Mouse (Mus musculus) spleen, postnatal 4 days (tissue): ENCODE data around the gene Polk.

Source experiments
- DNase-seq, 2 experiments: peaks; one replicate each; pipeline ENCODE4 v3.0.0; 2022; ENCODE audit warnings: low spot score in 2 of 2

The Polk gene

GRCm38 (mm10) chr13:96542081-96542889, at the start of gene Polk, which contains the start of gene Col4a3bp:
Gene Polk, minus strand, starts transcription at chr13:96542579.
Gene Col4a3bp, plus strand, starts transcription at chr13:96542618.
- peak; percentile 94 to 96 for DNase-seq

DNA sequence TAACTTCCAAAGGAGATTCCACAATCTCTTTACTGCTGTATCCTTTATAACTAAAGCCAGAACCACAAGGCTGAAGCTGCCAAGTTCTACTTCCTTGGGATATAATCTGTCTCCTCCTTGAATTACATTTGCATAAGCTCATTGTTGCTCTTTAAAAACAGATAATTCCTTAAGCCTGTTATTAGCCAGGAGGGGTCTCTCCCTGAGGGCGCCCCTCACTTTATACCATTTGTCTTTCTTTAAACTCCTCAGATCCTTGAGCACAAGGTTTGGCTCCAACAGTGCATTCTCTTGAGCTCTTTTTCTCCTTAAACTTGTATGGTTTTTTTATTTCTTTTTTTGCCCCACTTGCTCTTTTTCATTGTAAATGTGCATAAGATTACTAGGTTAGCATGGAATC, 46.3 kb upstream of the Polk start:
- DNase-seq, result no peak

GRCm38 (mm10) chr13:96586540-96586939, 44.2 kb upstream of the Polk start:
- no peak for DNase-seq

GRCm38 (mm10) chr13:96584201-96584600, 41.8 kb upstream of the Polk start:
- no peak for DNase-seq

- DNase-seq, result no peak
Measured at GRCm38 (mm10) chr13:96579979-96580378, 37.6 kb upstream of the Polk start.

GRCm38 (mm10) chr13:96579104-96579503, 36.7 kb upstream of the Polk start:
- no peak for DNase-seq

DNA sequence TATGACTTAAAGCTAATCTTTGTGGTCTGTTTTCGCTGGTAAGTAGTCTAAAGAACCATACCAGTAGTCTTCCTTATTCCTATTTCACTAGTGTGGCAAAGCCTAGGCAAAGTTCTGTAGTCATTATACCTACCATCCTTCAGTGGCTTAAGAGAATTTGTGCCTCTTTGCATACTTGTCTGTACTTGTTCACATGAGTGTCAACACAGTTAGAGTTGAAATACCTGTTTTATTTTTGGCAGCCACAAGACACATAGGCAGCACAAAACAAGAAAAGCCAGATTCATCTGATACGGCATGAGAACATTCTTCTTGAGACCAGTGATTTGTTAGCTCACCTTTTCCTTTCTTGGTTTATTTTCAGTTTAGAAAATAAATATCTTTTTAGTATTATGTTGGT, 31.8 kb upstream of the Polk start:
- no peak for DNase-seq

DNA sequence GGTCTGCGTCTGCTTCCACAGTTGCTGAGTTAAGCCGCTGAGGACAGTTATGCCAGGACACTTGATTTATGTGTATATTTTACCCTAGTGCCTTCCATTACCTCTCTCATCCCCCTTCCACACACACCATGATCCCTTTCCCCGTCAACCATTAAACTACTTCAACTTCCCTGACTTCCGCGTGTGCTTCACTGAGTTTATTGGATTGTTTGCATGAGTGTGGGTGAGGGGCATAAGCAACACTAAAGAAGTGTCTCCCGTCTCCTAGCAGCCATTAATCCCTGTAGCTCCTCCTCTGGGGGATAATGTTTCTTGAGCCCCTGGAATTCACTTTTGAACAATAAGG, 28.6 kb upstream of the Polk start:
- DNase-seq, result no peak

GRCm38 (mm10) chr13:96570313-96571015, 28.1 kb upstream of the Polk start:
- DNase-seq, result no peak

DNA sequence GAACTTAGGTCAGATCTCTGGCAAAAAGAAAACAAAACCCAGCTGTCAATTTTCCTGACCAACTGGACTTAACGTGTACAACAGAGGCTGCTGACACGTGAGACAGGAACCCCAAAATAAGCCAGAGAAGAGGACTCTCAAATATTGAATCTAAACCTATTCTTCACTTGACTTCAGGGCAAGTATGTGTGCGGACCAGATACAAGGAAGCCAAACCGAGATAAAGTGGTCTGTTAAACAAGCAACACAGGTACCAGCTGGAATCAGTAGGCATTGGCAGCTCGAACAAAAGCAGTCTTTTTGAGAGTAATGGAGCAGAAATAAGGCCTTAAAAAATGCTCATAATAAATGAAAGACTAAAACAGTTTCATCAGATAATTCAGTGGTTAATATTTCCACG, 25.6 kb upstream of the Polk start:
- no peak for DNase-seq

DNA sequence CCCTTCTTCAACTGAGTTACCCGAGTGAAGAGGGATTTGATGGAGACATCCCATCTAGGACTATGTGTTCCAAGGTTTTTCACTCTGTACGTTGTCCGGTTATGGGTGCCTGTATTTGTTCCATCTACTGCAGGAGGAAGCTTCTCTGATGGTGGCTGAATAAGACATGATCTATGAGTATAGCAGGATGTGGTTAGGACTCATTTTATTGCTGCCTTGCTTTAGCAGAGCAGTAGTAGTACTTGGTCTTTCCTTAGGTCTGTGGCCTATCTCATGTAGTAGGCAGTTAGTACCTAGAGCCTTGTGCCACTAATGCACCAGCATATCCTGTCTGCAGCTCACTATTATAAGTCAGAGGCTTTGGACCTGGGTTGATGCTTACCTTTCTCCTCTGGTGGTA, 12.7 kb upstream of the Polk start:
- DNase-seq, result no peak

- no peak for DNase-seq
Measured at GRCm38 (mm10) chr13:96547941-96548340, 5.6 kb upstream of the Polk start.

DNA sequence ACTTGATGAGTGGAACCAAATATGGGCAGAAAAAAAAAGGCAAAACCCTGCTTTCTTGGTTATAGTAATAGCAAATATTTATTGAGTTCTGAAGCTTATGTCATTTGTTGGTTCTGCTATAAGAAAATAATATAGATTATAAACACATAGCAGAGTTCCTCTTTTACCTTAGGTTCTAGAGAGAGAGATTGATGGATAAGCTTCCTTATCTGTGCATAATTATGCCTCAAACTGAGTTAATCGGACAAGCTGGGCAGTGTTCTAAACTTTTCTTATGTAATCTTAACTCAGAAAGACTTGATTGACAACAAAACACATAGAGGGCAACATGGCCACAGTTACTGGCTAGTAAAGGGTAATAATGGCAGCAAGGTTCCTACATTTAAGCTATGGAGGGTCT, 4.9 kb upstream of the Polk start:
- DNase-seq, result no peak

DNA sequence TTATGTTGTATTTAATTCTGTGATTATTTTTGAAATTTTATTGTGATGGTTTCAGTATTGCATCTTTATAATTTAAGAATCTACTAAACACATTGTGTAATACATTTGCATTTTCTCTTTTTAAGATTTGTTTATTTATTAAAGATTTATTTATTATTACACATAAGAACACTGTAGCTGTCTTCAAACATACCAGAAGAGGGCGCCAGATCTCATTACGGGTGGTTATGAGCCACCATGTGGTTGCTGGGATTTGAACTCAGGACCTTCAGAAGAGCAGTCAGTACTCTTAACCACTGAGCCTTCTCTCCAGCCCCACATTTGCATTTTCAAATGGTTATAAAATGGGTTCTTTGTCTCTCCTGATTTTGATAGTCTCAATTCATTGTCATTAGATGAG, 2.1 kb upstream of the Polk start:
- no peak for DNase-seq

DNA sequence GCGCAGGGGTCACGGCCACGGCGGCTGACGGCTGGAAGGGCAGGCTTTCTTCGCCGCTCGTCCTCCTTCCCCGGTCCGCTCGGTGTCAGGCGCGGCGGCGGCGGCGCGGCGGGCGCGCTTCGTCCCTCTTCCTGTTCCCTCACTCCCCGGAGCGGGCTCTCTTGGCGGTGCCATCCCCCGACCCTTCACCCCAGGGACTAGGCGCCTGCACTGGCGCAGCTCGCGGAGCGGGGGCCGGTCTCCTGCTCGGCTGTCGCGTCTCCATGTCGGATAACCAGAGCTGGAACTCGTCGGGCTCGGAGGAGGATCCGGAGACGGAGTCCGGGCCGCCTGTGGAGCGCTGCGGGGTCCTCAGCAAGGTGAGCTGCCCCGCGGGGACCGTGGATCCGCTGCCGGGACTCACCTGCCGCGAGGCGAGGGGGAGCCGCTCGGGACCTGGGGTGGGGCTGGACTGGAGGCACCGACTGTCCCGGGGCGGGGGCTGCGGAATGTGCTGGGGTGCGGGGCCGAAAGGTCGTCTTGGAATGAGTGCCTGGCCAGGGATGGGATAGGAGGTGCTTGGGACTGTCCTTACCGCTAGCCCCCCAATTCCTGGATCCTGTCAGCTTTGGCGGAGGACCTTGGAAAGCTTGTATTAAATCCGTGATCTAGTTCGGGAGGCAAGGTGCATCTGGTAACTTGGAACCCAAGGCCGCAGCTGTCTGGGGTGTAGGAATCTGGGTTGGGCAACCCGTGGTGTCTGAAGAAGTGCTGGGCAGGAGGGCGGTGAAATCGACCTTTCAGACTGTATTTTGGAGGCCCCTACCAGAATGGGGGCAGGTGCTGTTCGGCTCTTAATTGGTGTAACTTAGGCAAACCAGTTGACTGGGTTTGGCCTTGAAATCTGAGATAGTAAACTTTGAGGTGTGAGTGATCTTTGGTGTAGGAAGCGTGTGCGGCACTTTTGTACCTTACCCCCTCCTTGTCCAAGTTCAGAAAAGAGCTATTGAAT, 817 bp upstream of the Polk start:
- no peak for DNase-seq

DNA sequence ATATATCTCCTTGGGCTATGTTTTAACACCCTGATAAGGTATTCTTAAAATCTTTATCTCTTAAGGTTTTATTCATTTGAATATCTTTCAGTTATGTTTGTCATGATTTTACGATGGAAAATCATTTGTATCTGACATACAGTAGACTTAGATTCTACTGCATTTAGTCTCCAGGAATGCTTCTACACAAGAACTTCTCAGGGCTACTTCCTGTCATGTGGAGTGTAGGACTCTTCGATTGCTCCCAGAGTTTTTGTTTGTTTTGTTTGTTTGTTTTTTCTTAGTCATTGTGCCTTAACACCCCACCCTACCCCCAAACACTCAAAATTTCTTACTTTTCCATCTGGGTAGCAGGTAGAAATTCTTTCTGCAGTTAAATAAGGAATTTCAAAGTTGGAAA, 998 bp downstream of the Polk start:
- no peak for DNase-seq

DNA sequence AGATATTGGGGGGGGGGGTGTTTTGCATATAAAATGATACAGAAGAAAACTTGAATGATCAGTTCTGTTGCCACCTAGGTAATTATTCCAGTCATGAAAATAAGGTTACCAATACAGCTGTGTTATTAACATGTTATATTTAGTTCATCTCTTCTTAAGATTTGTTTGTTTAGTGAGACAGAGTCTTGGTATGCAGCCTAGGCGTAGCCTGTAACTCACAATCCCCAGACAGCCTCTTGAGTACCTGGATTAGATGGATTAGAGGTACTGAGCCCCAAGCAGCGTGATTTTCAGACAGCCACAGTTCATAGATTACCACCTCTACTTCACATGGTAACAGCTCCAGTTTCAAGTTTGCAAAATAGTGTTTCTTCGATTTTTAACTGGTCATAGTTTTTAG, 4.3 kb downstream of the Polk start:
- DNase-seq, result no peak

DNA sequence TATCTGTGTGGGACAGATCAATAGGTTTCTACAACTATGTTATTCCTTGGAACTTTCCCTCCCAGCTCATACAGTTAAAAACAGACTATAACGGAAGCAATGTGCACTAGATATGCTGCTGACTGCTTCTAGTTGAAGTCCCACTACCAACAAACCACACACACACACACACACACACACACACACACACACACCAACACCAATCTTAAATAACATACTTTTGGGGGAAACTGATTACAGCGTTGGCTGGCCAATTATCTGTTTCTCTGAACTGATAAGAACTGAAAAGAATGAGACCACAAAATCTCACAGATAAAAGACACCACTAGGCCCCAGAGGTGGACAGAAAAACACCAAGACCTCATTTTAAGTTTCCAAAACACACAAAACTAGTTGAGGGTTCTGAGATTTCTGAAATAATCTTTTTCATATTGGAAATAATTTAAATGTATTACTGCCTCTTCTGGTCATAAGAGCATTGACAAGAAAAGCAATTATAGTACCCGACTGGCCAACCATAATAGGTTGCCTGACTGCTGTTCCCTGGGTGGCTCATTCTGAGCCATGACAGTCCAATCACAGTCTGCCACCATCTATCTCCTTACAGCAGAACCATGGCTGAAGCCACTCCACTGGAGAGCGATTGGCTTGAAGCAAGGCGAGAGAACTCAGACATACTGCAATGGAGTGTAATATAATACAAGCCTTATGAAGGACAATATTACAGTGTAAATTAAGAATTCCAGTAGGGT, 5.4 kb downstream of the Polk start:
- DNase-seq, result no peak

DNA sequence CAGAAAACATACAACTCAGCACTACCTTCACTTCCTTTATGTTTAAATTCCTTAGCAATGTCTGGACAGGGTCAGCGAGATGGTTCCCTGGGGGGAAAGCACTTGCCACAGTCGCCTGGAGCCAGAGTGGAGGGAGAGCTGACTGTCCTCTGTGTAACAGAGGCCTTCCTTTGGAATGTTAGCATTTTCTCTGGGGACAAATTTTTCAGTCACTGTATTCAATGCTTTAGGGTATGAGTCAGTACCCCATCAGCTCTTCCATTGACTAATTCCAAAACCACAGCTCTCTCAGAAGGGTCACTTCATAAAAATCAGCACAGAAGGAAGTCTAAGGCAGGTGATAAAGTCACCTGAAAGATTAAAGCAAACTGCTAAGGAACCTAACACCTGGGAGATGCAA, 8.6 kb downstream of the Polk start:
- DNase-seq, result no peak

GRCm38 (mm10) chr13:96532176-96532575, 10.2 kb downstream of the Polk start:
- no peak for DNase-seq

DNA sequence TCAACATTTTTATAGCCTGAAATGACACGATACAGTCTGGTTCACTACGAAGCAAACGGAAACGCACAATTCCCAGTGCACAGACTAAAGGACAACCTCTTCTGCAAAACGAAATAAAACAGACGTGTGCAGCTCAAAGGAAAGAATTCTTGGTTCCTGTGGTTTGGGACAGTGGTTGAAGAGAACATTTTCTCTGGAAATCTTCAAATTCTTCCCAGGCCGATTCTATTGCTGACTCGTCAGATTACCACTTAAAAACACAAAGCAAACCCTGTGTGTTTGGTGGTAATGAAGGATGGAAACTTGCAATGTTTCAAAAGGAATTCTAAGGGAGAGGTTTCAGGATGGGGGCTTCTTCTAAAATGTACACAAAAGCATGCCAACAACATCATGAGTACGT, 12.3 kb downstream of the Polk start:
- DNase-seq, result no peak

DNA sequence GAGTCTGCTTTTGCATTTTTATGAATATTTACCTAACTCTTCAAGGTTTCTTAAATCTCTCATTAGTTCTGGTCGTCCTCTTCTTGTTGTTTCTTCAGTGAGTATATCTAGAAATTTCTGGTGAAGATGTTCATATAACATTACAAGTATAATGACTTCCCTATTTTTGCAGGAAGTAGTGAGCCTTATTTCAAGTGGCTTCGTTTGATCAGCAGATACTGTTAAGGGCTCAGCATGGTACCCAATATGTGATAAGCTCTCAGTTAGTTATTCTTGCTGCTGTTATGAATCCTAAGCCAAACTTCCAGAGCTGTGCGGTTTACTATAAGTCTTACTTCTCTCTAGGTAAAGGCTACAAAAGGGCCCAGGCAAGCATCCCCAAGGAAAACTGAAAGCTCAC, 12.8 kb downstream of the Polk start:
- DNase-seq, result no peak
